Mouse (Mus musculus) liver, embryonic 16.5 days (tissue): ENCODE results near the gene Wfdc9. TPM values are rescaled to one million over a fixed set of nuclear protein-coding genes. Genes with fewer than 3 reads are reported as not detected.

Experiments used
- ATAC-seq: fragments of 200-750 bp; cut with Nextera tagmentation; 2 replicates; pipeline ENCODE4 v1.8.0; 2017; ENCODE audit warnings: low read depth, mild to moderate bottlenecking, moderate number of reproducible peaks, moderate library complexity
- H3K27ac ChIP-seq: fragments of 300-500 bp; sonication (generic); 2 replicates; pipeline ENCODE4 v1.5.1; 2014; ENCODE audit warnings: mild to moderate bottlenecking, low read length
- H3K27me3 ChIP-seq: fragments of 300-500 bp; sonication (generic); 2 replicates; pipeline ENCODE4 v1.6.1; 2014; ENCODE audit warnings: low read depth, low read length, mixed read lengths; ENCODE audit not compliant: control insufficient read depth, insufficient read depth
- H3K36me3 ChIP-seq: fragments of 300-500 bp; sonication (generic); 2 replicates; pipeline ENCODE4 v1.6.1; 2014; ENCODE audit warnings: mild to moderate bottlenecking; ENCODE audit not compliant: control insufficient read depth, insufficient read depth
- H3K4me1 ChIP-seq: fragments of 300-500 bp; sonication (generic); 2 replicates; pipeline ENCODE4 v1.6.1; 2014; ENCODE audit warnings: low read depth, low read length, mixed read lengths; ENCODE audit not compliant: control insufficient read depth
- H3K4me2 ChIP-seq: fragments of 300-500 bp; sonication (generic); 2 replicates; pipeline ENCODE4 v1.6.1; 2014; ENCODE audit warnings: low read depth, low read length, mixed read lengths
- H3K4me3 ChIP-seq: fragments of 300-500 bp; sonication (generic); 2 replicates; pipeline ENCODE4 v1.5.1; 2014; ENCODE audit warnings: low read depth, mild to moderate bottlenecking, low read length
- H3K9ac ChIP-seq: fragments of 300-500 bp; sonication (generic); 2 replicates; pipeline ENCODE4 v1.6.1; 2014; ENCODE audit warnings: low read depth, low read length
- H3K9me3 ChIP-seq: fragments of 300-500 bp; sonication (generic); replicated peaks from 2 replicates; pipeline ENCODE4 v1.6.1; 2016; ENCODE audit warnings: low read length; ENCODE audit not compliant: control insufficient read depth
- WGBS: fragments of 180-500 bp; shearing (Covaris S2); extraction: QIAGEN DNeasy Blood & Tissue Kit; methylation state at CpG from one replicate; pipeline ENCODE4 v1.1.7; 2014; ENCODE audit not compliant: insufficient replicate concordance; 5-methylcytosine and 5-hydroxymethylcytosine counted together
- polyA plus RNA-seq: library from polyadenylated mRNA; unstranded; fragments of >200 nt; fragmentation: Nextera tagmentation; extraction: Ambion mirVana; gene quantifications from 2 replicates; pipeline ENCODE4 v1.2.1, GENCODE M21; 2015

Wfdc9 gene
- polyA plus RNA-seq, 1 experiment from 2014 or later: not detected

GRCm38 (mm10) chr2:164678848-164679625 lies 22.7 kb upstream of the Wfdc9 start:
- Histone ChIP-seq H3K9me3 (no peaks in the 10 kb centered on the region), H3K9ac (no peak overlapping the region), H3K27me3 (no peaks in the 10 kb centered on the region), H3K27ac (peak overlapping the region; percentile 54), H3K4me2 (peak overlapping the region; percentile 56), H3K4me3 (peak overlapping the region; percentile 22; the same call in 1 of the 2 replicates), H3K36me3 (no peaks in the 10 kb centered on the region), H3K4me1 (peaks cover 7% of the 10 kb centered on the region)
- peak; percentile 51 for ATAC-seq
- 19% methylated on average over 19 of the region's 19 CpGs for WGBS

- Histone ChIP-seq H3K27ac (no peak overlapping the region), H3K4me1 (peaks cover 7% of the 10 kb centered on the region), H3K27me3 (no peaks in the 10 kb centered on the region), H3K9me3 (no peaks in the 10 kb centered on the region), H3K36me3 (no peaks in the 10 kb centered on the region), H3K4me2 (no peak overlapping the region), H3K4me3 (no peak overlapping the region), H3K9ac (no peak overlapping the region)
- 63% methylated on average over 16 of the region's 16 CpGs for WGBS
- no peak for ATAC-seq
These were observed 20.7 kb upstream of the Wfdc9 start for GRCm38 (mm10) chr2:164676916-164677685.

GRCm38 (mm10) chr2:164676103-164676502 lies 19.7 kb upstream of the Wfdc9 start:
- Histone ChIP-seq H3K4me1 (peaks cover 7% of the 10 kb centered on the region), H3K9me3 (no peaks in the 10 kb centered on the region), H3K27ac (no peak overlapping the region), H3K9ac (no peak overlapping the region), H3K4me3 (no peak overlapping the region), H3K27me3 (no peaks in the 10 kb centered on the region), H3K4me2 (no peak overlapping the region), H3K36me3 (no peaks in the 10 kb centered on the region)
- WGBS: 62% methylated on average over 7 of the region's 7 CpGs
- ATAC-seq: no peak

- H3K9me3 ChIP-seq: no peaks in the 10 kb centered on the region
- ATAC-seq: no peak
- no peak within 1 kb of the TSS for H3K9ac ChIP-seq
- WGBS: 50% methylated on average over 7 of the region's 7 CpGs
- H3K4me2 ChIP-seq: no peak within 1 kb of the TSS
- peaks cover 3% of the 10 kb centered on the region for H3K4me1 ChIP-seq
- no peak within 1 kb of the TSS for H3K27ac ChIP-seq
- H3K4me3 ChIP-seq: no peak within 1 kb of the TSS
- H3K27me3 ChIP-seq: no peaks in the 10 kb centered on the region
- H3K36me3 ChIP-seq: no peaks in the 10 kb centered on the region
These were observed 17.6 kb upstream of the Wfdc9 start, which contains the start of gene Wfdc11 for GRCm38 (mm10) chr2:164673987-164674386. TSS of gene Wfdc11 (minus strand) at chr2:164674087.

- H3K4me2 ChIP-seq: no peak overlapping the region
- no peak for ATAC-seq
- 22% methylated on average over 1 of the region's 1 CpGs for WGBS
These were observed 14.6 kb upstream of the Wfdc9 start for GRCm38 (mm10) chr2:164670938-164671337.

GRCm38 (mm10) chr2:164670261-164670660 lies 13.9 kb upstream of the Wfdc9 start:
- no peaks in the 10 kb centered on the region for H3K4me1 ChIP-seq
- 47% methylated on average over 5 of the region's 5 CpGs for WGBS
- H3K27me3 ChIP-seq: no peaks in the 10 kb centered on the region
- no peaks in the 10 kb centered on the region for H3K36me3 ChIP-seq
- no peak overlapping the region for H3K4me2 ChIP-seq
- H3K9ac ChIP-seq: no peak overlapping the region
- H3K27ac ChIP-seq: no peak overlapping the region
- no peaks in the 10 kb centered on the region; the same call in 1 of the 2 replicates for H3K9me3 ChIP-seq
- no peak for ATAC-seq
- no peak overlapping the region for H3K4me3 ChIP-seq

More at GRCm38 (mm10) chr2:164670938-164671337, 14.6 kb upstream of the Wfdc9 start:
- Histone ChIP-seq H3K27ac (no peak overlapping the region), H3K4me1 (no peaks in the 10 kb centered on the region), H3K36me3 (no peaks in the 10 kb centered on the region), H3K27me3 (no peaks in the 10 kb centered on the region), H3K9me3 (no peaks in the 10 kb centered on the region; the same call in 1 of the 2 replicates), H3K9ac (no peak overlapping the region), H3K4me3 (no peak overlapping the region)

GRCm38 (mm10) chr2:164664851-164665250 lies 8.5 kb upstream of the Wfdc9 start:
- Histone ChIP-seq H3K9ac (no peak overlapping the region), H3K27ac (no peak overlapping the region), H3K9me3 (no peaks in the 10 kb centered on the region; the same call in 1 of the 2 replicates), H3K36me3 (no peaks in the 10 kb centered on the region), H3K4me2 (no peak overlapping the region), H3K4me3 (no peak overlapping the region), H3K4me1 (no peaks in the 10 kb centered on the region), H3K27me3 (no peaks in the 10 kb centered on the region)
- ATAC-seq: no peak
- 59% methylated on average over 7 of the region's 7 CpGs for WGBS

- Histone ChIP-seq H3K27ac (no peak within 1 kb of the TSS), H3K9ac (no peak within 1 kb of the TSS), H3K27me3 (no peaks in the 10 kb centered on the region), H3K9me3 (no peaks in the 10 kb centered on the region), H3K36me3 (no peaks in the 10 kb centered on the region), H3K4me2 (no peak within 1 kb of the TSS), H3K4me1 (no peaks in the 10 kb centered on the region), H3K4me3 (no peak within 1 kb of the TSS)
- 9% methylated on average over 11 of the region's 11 CpGs for WGBS
- ATAC-seq: no peak
These were observed 525 bp downstream of the Wfdc9 start, which contains the start of gene Wfdc10 for GRCm38 (mm10) chr2:164655858-164656257. TSS of gene Wfdc10 (plus strand) at chr2:164656046.
